Mouse (Mus musculus) kidney, embryonic 16.5 days (tissue): Measurements from ENCODE around the gene Nol8. TPM values are rescaled to one million over a fixed set of nuclear protein-coding genes. Genes with fewer than 3 reads are reported as not detected.

Experiments
- polyA plus RNA-seq: library from polyadenylated mRNA; unstranded; fragments of >200 nt; fragmentation: Nextera tagmentation; extraction: Ambion mirVana; gene quantifications from 2 replicates; pipeline ENCODE4 v1.2.1, GENCODE M21; 2015

Gene Nol8
- polyA plus RNA-seq, 1 experiment from 2014 or later = 15.1 TPM

Other genes starting within 250 kb of the Nol8 start
- 17.4 and 17.9 TPM in 2 replicates for gene Ippk, start 231.8 kb upstream of the Nol8 start, polyA plus RNA-seq
- gene Tes3-ps, start 159.8 kb upstream of the Nol8 start, polyA plus RNA-seq = 0.76 and 1.9 TPM in 2 replicates
- 1.1 and 1.3 TPM in 2 replicates for gene Ecm2, start 148.3 kb upstream of the Nol8 start, polyA plus RNA-seq
- 16.0 and 19.9 TPM in 2 replicates for gene Aspn, start 108.6 kb upstream of the Nol8 start, polyA plus RNA-seq
- 1.0 and 2.0 TPM in 2 replicates for gene Omd, start 70.6 kb upstream of the Nol8 start, polyA plus RNA-seq
- gene Ogn, start 45.0 kb upstream of the Nol8 start, polyA plus RNA-seq = 54.9 and 59.1 TPM in 2 replicates
- 26.2 and 28.6 TPM in 2 replicates for gene Cenpp, start 293 bp upstream of the Nol8 start, polyA plus RNA-seq
- gene Iars, start 29.0 kb downstream of the Nol8 start, polyA plus RNA-seq = 79.2 and 87.0 TPM in 2 replicates
- gene Gm30302, start 145.9 kb downstream of the Nol8 start, polyA plus RNA-seq = not detected in 2 replicates